Mouse (Mus musculus) C2C12 (cell line): ENCODE measurements around the gene Tecpr2.

Experiments
- CEBPB ChIP-seq: IDR thresholded peaks from one replicate; pipeline ENCODE4 v1.6.1; 2011; ENCODE audit warnings: low read depth, mild to moderate bottlenecking, control low read depth, moderate library complexity
- CTCF ChIP-seq: IDR thresholded peaks from one replicate; pipeline ENCODE4 v1.5.1; 2011; ENCODE audit not compliant: control insufficient read depth, insufficient read depth, insufficient read length
- MAX ChIP-seq: IDR thresholded peaks from one replicate; pipeline ENCODE4 v1.6.1; 2011; ENCODE audit warnings: mild to moderate bottlenecking, control low read depth
- MYOD1 ChIP-seq: IDR thresholded peaks from one replicate; pipeline ENCODE4 v1.6.1; 2011; ENCODE audit warnings: low read depth; ENCODE audit not compliant: control insufficient read depth, insufficient read length
- MYOG ChIP-seq: IDR thresholded peaks from one replicate; pipeline ENCODE4 v1.6.1; 2011; ENCODE audit not compliant: control insufficient read depth, insufficient read length; ENCODE audit errors: extremely low read depth
- USF1 ChIP-seq: IDR thresholded peaks from one replicate; pipeline ENCODE4 v1.6.1; 2011; ENCODE audit warnings: low read depth, mild to moderate bottlenecking, control low read depth, moderate library complexity

- TF ChIP-seq CTCF (no peak), MAX (no peak), MYOG (no peak), USF1 (no peak), CEBPB (no peak), MYOD1 (no peak)
Measured at GRCm38 (mm10) chr12:111008500-111009490, 119.7 kb downstream of the Tecpr2 start.
